Mouse (Mus musculus) cerebellum, postnatal 36 days (tissue): ENCODE results near the gene Abcd4.
A peak's percentile ranks its signal among the peaks of the same experiment; 100 is the strongest.

ENCODE experiments used
- DNase-seq, 2 experiments: peaks; one replicate each; pipeline ENCODE4 v3.0.0; 2021 to 2022; ENCODE audit warnings: mixed read lengths in 2 of 2

Abcd4 gene

GRCm38 (mm10) chr12:84571466-84572340 is 45.5 kb downstream of the Abcd4 start:
- DNase-seq = peak; percentile 10 to 38

GRCm38 (mm10) chr12:84570694-84571415 is 46.4 kb downstream of the Abcd4 start:
- DNase-seq = peak in 1 of 2 experiments; percentile 5

- DNase-seq = no peak
Observed at GRCm38 (mm10) chr12:84569976-84570693, 47.1 kb downstream of the Abcd4 start.

- DNase-seq = no peak
Observed at GRCm38 (mm10) chr12:84569336-84569970, 47.8 kb downstream of the Abcd4 start, which contains the start of gene Vsx2. TSS of gene Vsx2 (plus strand) at chr12:84569762.

GRCm38 (mm10) chr12:84567576-84567975 is 49.6 kb downstream of the Abcd4 start:
- no peak for DNase-seq

GRCm38 (mm10) chr12:84562558-84562957 is 54.7 kb downstream of the Abcd4 start:
- no peak for DNase-seq

- DNase-seq = no peak
Observed at GRCm38 (mm10) chr12:84555218-84555617, 62.0 kb downstream of the Abcd4 start.
